8 mouse cellular contexts compared by ENCODE assay signal in the genomic region with DNA sequence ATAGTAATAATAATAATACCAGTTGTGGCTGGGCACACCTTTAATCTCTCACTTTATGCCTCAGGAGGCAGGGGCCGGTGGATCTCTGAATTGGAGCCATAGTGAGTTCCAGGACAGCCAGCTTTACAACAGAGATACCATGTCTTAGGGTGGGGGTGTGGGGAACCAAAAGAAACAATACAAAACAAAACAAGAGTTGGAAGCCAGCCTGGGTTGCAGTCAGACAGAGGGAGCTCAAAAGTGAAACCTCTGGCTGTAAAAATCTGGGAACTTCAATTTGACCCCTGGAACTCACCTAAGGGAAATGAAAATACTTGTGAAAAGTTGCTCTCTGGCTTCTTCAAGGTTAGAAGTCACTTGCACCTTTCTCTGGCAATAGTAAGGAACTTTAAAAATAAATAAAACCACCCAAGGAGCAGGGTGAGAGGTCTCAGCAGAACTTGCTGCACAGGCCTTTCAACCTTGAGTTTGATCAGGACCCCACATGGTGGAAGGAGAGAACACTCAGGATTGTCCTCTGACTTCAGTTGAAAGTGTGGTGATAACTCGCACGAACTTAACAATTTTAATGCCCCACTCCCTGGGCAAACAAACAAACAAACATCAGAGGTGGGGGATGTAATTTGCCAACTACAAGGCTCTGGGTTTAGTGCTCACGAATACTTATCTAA. TPM values are rescaled to one million over a fixed set of nuclear protein-coding genes. Genes with fewer than 3 reads are reported as not detected.
DNase-seq lines count a peak whose midpoint lies in the region; ATAC-seq and TF ChIP-seq lines count a peak whose summit lies in the region.

No protein-coding gene starts in this region.

- peak overlapping the region; percentile 62 for H3K9ac ChIP-seq in liver, adult 2 months (ENCODE audit: low read depth, low read length)
- no peak overlapping the region for H3K9ac ChIP-seq in midbrain, postnatal 0 days (replicated peaks; ENCODE audit: low read length, poor library complexity, severe bottlenecking)

- H3K27ac ChIP-seq in liver, adult 2 months (replicated peaks; ENCODE audit: insufficient read depth, low read depth, low read length) = peak overlapping the region; percentile 87
- peak overlapping the region; percentile 98 for H3K27ac ChIP-seq in embryonic facial prominence, embryonic 10.5 days (replicated peaks)
- H3K27ac ChIP-seq in midbrain, postnatal 0 days (ENCODE audit: low read depth, low read length) = peak overlapping the region; percentile 26; the same call in 1 of the 2 replicates

- no peak for TF ChIP-seq CTCF in liver, adult 2 months (IDR thresholded peaks at IDR 0.05; ENCODE audit: low read depth, low read length)
- no peak for TF ChIP-seq CTCF in midbrain, postnatal 0 days (IDR thresholded peaks at IDR 0.05)

- ATAC-seq in midbrain, postnatal 0 days (ENCODE audit: low FRiP score) = no peak

- 9% methylated on average over 4 of the region's 4 CpGs for WGBS in liver, adult 2 months
- 38% methylated on average over 4 of the region's 4 CpGs for WGBS in embryonic facial prominence, embryonic 10.5 days
- 31% methylated on average over 4 of the region's 4 CpGs for WGBS in midbrain, postnatal 0 days

- no peak for TF ChIP-seq POLR2A in liver, adult 2 months (IDR thresholded peaks at IDR 0.05; ENCODE audit: extremely low read depth, insufficient read depth, low read length)

- peak overlapping the region; percentile 46 for H3K4me2 ChIP-seq in midbrain, postnatal 0 days (ENCODE audit: low read depth, low read length, poor library complexity, severe bottlenecking)

- H3K4me3 ChIP-seq in liver, adult 2 months (ENCODE audit: insufficient read depth, low read depth, low read length) = peak overlapping the region; percentile 20; the same call in 1 of the 2 replicates
- H3K4me3 ChIP-seq in embryonic facial prominence, embryonic 10.5 days = peak overlapping the region; percentile 100
- peak overlapping the region; percentile 81; the same call in 1 of the 2 replicates for H3K4me3 ChIP-seq in midbrain, postnatal 0 days (ENCODE audit: low read depth, low read length)

- H3K4me1 ChIP-seq in liver, adult 2 months (ENCODE audit: control insufficient read depth, insufficient read depth, low read length) = peaks cover 11% of the 10 kb centered on the region
- peaks cover 24% of the 10 kb centered on the region for H3K4me1 ChIP-seq in embryonic facial prominence, embryonic 10.5 days
- H3K4me1 ChIP-seq in midbrain, postnatal 0 days (ENCODE audit: insufficient read depth, low read length) = no peaks in the 10 kb centered on the region; the same call in 1 of the 2 replicates

- peak; percentile 53 for DNase-seq in liver, adult 2 months (ENCODE audit: extremely low read depth, low read depth, low spot score)
- DNase-seq in liver = no peak
- DNase-seq in embryonic facial prominence, embryonic 10.5 days (ENCODE audit: low spot score) = peak; percentile 29
- peak; percentile 50 for DNase-seq in induced T-regulatory cell, adult 2 months (ENCODE audit: low read depth)
- DNase-seq in midbrain, postnatal 0 days (ENCODE audit: low spot score) = no peak
- DNase-seq in spleen, postnatal 14 days (ENCODE audit: low spot score in 2 of 2) = no peak
- no peak for DNase-seq in right cerebral cortex, postnatal 4 days
- DNase-seq in layer of hippocampus, adult 9-11 months = no peak

- H3K27me3 ChIP-seq in liver, adult 2 months (ENCODE audit: control insufficient read depth, insufficient read depth, low read length) = no peaks in the 10 kb centered on the region
- no peaks in the 10 kb centered on the region for H3K27me3 ChIP-seq in embryonic facial prominence, embryonic 10.5 days (replicated peaks; ENCODE audit: low read depth, poor library complexity, severe bottlenecking)
- H3K27me3 ChIP-seq in midbrain, postnatal 0 days (ENCODE audit: insufficient read depth, low read length) = no peaks in the 10 kb centered on the region

- no peaks in the 10 kb centered on the region for H3K36me3 ChIP-seq in liver, adult 2 months (ENCODE audit: control insufficient read depth, insufficient read depth, low read length)
- no peaks in the 10 kb centered on the region for H3K36me3 ChIP-seq in embryonic facial prominence, embryonic 10.5 days (replicated peaks)
- H3K36me3 ChIP-seq in midbrain, postnatal 0 days (ENCODE audit: insufficient read depth, low read length) = no peaks in the 10 kb centered on the region

- H3K79me2 ChIP-seq in liver, adult 2 months (ENCODE audit: control insufficient read depth, insufficient read depth, low read length) = peaks cover 21% of the 10 kb centered on the region

- H3K9me3 ChIP-seq in embryonic facial prominence, embryonic 10.5 days = no peaks in the 10 kb centered on the region
- no peaks in the 10 kb centered on the region for H3K9me3 ChIP-seq in midbrain, postnatal 0 days (ENCODE audit: low read length)

RNA-seq across cellular contexts. Expression of a gene that starts 5.3 kb away (rescaled TPM):
- total RNA-seq in liver, adult 2 months (2014; rRNA removed) = 188 and 197 TPM in 2 replicates
- 88.2 and 89.3 TPM in 2 replicates for polyA plus RNA-seq in liver, adult 2 months (2012; rRNA removed)
- polyA plus RNA-seq in embryonic facial prominence, embryonic 10.5 days (2016; fragmentation: Nextera tagmentation; extraction: Ambion mirVana) = 874 and 878 TPM in 2 replicates
- total RNA-seq in midbrain, postnatal 0 days (2014; rRNA removed) = 154 and 159 TPM in 2 replicates
- polyA plus RNA-seq in midbrain, postnatal 0 days (2015; fragmentation: Nextera tagmentation; extraction: Ambion mirVana) = 173 and 183 TPM in 2 replicates

RNA-seq across cellular contexts. Expression of a gene that starts 32.1 kb away (rescaled TPM):
- total RNA-seq in liver, adult 2 months (2014; rRNA removed) = not detected in 2 replicates
- 0.18 TPM in 1 of 2 replicates, not detected in the other for polyA plus RNA-seq in liver, adult 2 months (2012; rRNA removed)
- polyA plus RNA-seq in embryonic facial prominence, embryonic 10.5 days (2016; fragmentation: Nextera tagmentation; extraction: Ambion mirVana) = 2.5 and 3.8 TPM in 2 replicates
- total RNA-seq in midbrain, postnatal 0 days (2014; rRNA removed) = not detected in 2 replicates
- 0.49 and 0.96 TPM in 2 replicates for polyA plus RNA-seq in midbrain, postnatal 0 days (2015; fragmentation: Nextera tagmentation; extraction: Ambion mirVana)

RNA-seq across cellular contexts. Expression of a gene that starts 43.5 kb away (rescaled TPM):
- total RNA-seq in liver, adult 2 months (2014; rRNA removed) = 0.07 and 0.09 TPM in 2 replicates
- polyA plus RNA-seq in liver, adult 2 months (2012; rRNA removed) = 0.05 TPM in 1 of 2 replicates, not detected in the other
- 13.1 and 13.6 TPM in 2 replicates for polyA plus RNA-seq in embryonic facial prominence, embryonic 10.5 days (2016; fragmentation: Nextera tagmentation; extraction: Ambion mirVana)
- total RNA-seq in midbrain, postnatal 0 days (2014; rRNA removed) = 14.5 and 18.6 TPM in 2 replicates
- 16.1 and 16.6 TPM in 2 replicates for polyA plus RNA-seq in midbrain, postnatal 0 days (2015; fragmentation: Nextera tagmentation; extraction: Ambion mirVana)

Comparison
In these comparisons a context has a peak if more than half of its experiments do, and no peak if none do; other contexts are left out.
1. DNase-seq: peak in liver, adult 2 months (single experiment), embryonic facial prominence, embryonic 10.5 days (single experiment) and induced T-regulatory cell, adult 2 months (single experiment); none in liver (single experiment), midbrain, postnatal 0 days (single experiment), spleen, postnatal 14 days (0 of 2), right cerebral cortex, postnatal 4 days (single experiment) and layer of hippocampus, adult 9-11 months (single experiment).
2. H3K27ac ChIP-seq: peak in every context shown above with its lines; median percentile 98 in embryonic facial prominence, embryonic 10.5 days; 87 in liver, adult 2 months; 26 in midbrain, postnatal 0 days.
3. H3K4me3 ChIP-seq: peak in every context shown above with its lines; median percentile 100 in embryonic facial prominence, embryonic 10.5 days; 81 in midbrain, postnatal 0 days; 20 in liver, adult 2 months.
4. RNA of a gene that starts 43.5 kb away (polyA plus RNA-seq): 16.1 to 16.6 TPM in midbrain, postnatal 0 days and 13.1 to 13.6 TPM in embryonic facial prominence, embryonic 10.5 days; 0.05 TPM in liver, adult 2 months; every median in the first group is over 10 times any median in the second.